17 mouse cellular contexts compared by ENCODE assay signal in genomic region chr6:98499721-98500120, GRCm38 (mm10).
"Had no signal": no experiment of that assay in that cellular context is flagged by ENCODE, and none has a peak within 500 bp of the region (broad histone marks: within the 10 kb centered on the region; RNA-seq: fewer than 3 reads in every experiment).

No protein-coding gene starts in this region.

- ATAC-seq: liver, postnatal 0 days; lung, postnatal 0 days; midbrain, embryonic 13.5 days; midbrain, embryonic 15.5 days had no signal

- H3K4me1 ChIP-seq: lung, embryonic 15.5 days; megakaryocyte, embryonic 14.5 days; midbrain, embryonic 13.5 days; midbrain, embryonic 15.5 days; neural tube, embryonic 12.5 days; stomach, embryonic 15.5 days had no signal

- H3K4me3 ChIP-seq: lung, embryonic 15.5 days; megakaryocyte, embryonic 14.5 days; midbrain, embryonic 13.5 days; midbrain, embryonic 15.5 days; neural tube, embryonic 12.5 days; stomach, embryonic 15.5 days had no signal

- H3K9me3 ChIP-seq: lung, embryonic 15.5 days; megakaryocyte, embryonic 14.5 days; midbrain, embryonic 13.5 days; midbrain, embryonic 15.5 days; neural tube, embryonic 12.5 days; stomach, embryonic 15.5 days had no signal

- DNase-seq: liver, postnatal 0 days; lung, postnatal 14 days; lung, postnatal 36 days; right cerebral cortex, postnatal 14 days; thymus, adult 2 months; thymus, postnatal 25 days; thymus, postnatal 4 days had no signal

- H3K9ac ChIP-seq: liver, postnatal 0 days; lung, embryonic 15.5 days; midbrain, embryonic 13.5 days; midbrain, embryonic 15.5 days; neural tube, embryonic 12.5 days; stomach, embryonic 15.5 days had no signal

- H3K36me3 ChIP-seq: lung, embryonic 15.5 days; midbrain, embryonic 13.5 days; midbrain, embryonic 15.5 days; neural tube, embryonic 12.5 days; stomach, embryonic 15.5 days had no signal

- H3K27me3 ChIP-seq: lung, embryonic 15.5 days; megakaryocyte, embryonic 14.5 days; midbrain, embryonic 13.5 days; midbrain, embryonic 15.5 days; neural tube, embryonic 12.5 days; stomach, embryonic 15.5 days had no signal

- H3K27ac ChIP-seq: lung, embryonic 15.5 days; macrophage; midbrain, embryonic 13.5 days; midbrain, embryonic 15.5 days; neural tube, embryonic 12.5 days; stomach, embryonic 15.5 days; stomach, postnatal 0 days had no signal

- H3K4me2 ChIP-seq: lung, embryonic 15.5 days; midbrain, embryonic 11.5 days; midbrain, embryonic 13.5 days; midbrain, embryonic 15.5 days; neural tube, embryonic 12.5 days; stomach, embryonic 15.5 days had no signal
